Mouse (Mus musculus) cortical plate, adult 2 months (tissue): Measurements from ENCODE around the gene Mrps9. TPM values are rescaled to one million over a fixed set of nuclear protein-coding genes. Genes with fewer than 3 reads are reported as not detected.
A peak's percentile ranks its signal among the peaks of the same experiment; 100 is the strongest.

ENCODE experiments used
- H3K27ac ChIP-seq: fragments of 200-500 bp; 2 replicates; pipeline ENCODE4 v1.5.1; 2012; ENCODE audit warnings: low read length, control low read depth, inconsistent platforms; ENCODE audit not compliant: insufficient read depth
- H3K4me1 ChIP-seq: fragments of 200-500 bp; 2 replicates; pipeline ENCODE4 v1.6.1; 2011; ENCODE audit warnings: low read length; ENCODE audit not compliant: control insufficient read depth, insufficient read depth
- H3K4me3 ChIP-seq: fragments of 200-500 bp; 2 replicates; pipeline ENCODE4 v1.5.1; 2011; ENCODE audit warnings: mild to moderate bottlenecking, low read length, control low read depth; ENCODE audit not compliant: insufficient read depth
- CTCF ChIP-seq: fragments of 200-500 bp; IDR thresholded peaks from 2 replicates; pipeline ENCODE4 v1.5.1; 2011; ENCODE audit warnings: mild to moderate bottlenecking, control low read depth, low read length; ENCODE audit not compliant: insufficient read depth; ENCODE audit errors: extremely low read depth
- POLR2A ChIP-seq: fragments of 200-500 bp; IDR thresholded peaks from 2 replicates; pipeline ENCODE4 v1.6.1; 2011; ENCODE audit warnings: mild to moderate bottlenecking, low read length, control low read depth; ENCODE audit not compliant: insufficient read depth; ENCODE audit errors: extremely low read depth
- polyA plus RNA-seq: library from polyadenylated mRNA; depleted of rRNA; stranded (reverse); fragments of >200 nt; gene quantifications from 2 replicates; pipeline ENCODE4 v1.2.3, GENCODE M21; 2012; rRNA removed

Gene Mrps9
- 53.3 and 60.8 TPM in 2 replicates for polyA plus RNA-seq

- peak within 1 kb of the TSS; percentile 74 for H3K4me3 ChIP-seq
- TF ChIP-seq POLR2A, result peak; percentile 70; the same call in 1 of the 2 replicates
- TF ChIP-seq CTCF, result no peak
- H3K4me1 ChIP-seq, result no peaks in the 10 kb centered on the region
- H3K27ac ChIP-seq, result peak within 1 kb of the TSS; percentile 25; the same call in 1 of the 2 replicates
Measured at GRCm38 (mm10) chr1:42850663-42851397, at the start of gene Mrps9. Gene Mrps9 (plus strand): TSS chr1:42851233.

- TF ChIP-seq POLR2A (no peak), CTCF (no peak)
- H3K4me3 ChIP-seq, result no peak overlapping the region
- H3K4me1 ChIP-seq, result no peaks in the 10 kb centered on the region
- H3K27ac ChIP-seq, result no peak overlapping the region
Measured at GRCm38 (mm10) chr1:42813301-42813845, 37.7 kb upstream of the Mrps9 start.

- TF ChIP-seq POLR2A, result no peak
- TF ChIP-seq CTCF, result no peak
- H3K4me3 ChIP-seq, result no peak overlapping the region
- no peaks in the 10 kb centered on the region for H3K4me1 ChIP-seq
- H3K27ac ChIP-seq, result no peak overlapping the region
Measured at GRCm38 (mm10) chr1:42814798-42815619, 36.0 kb upstream of the Mrps9 start.

- Histone ChIP-seq H3K27ac (peak overlapping the region; percentile 25; the same call in 1 of the 2 replicates), H3K4me3 (peak overlapping the region; percentile 74), H3K4me1 (no peaks in the 10 kb centered on the region)
- no peak for TF ChIP-seq CTCF
- no peak for TF ChIP-seq POLR2A
Measured at GRCm38 (mm10) chr1:42851398-42851767, 350 bp downstream of the Mrps9 start.

GRCm38 (mm10) chr1:42851810-42852209 lies 777 bp downstream of the Mrps9 start:
- no peaks in the 10 kb centered on the region for H3K4me1 ChIP-seq
- TF ChIP-seq POLR2A, result no peak
- TF ChIP-seq CTCF, result no peak
- H3K27ac ChIP-seq, result no peak overlapping the region
- H3K4me3 ChIP-seq, result peak overlapping the region; percentile 74

GRCm38 (mm10) chr1:42864719-42865250 lies 13.8 kb downstream of the Mrps9 start:
- Histone ChIP-seq H3K4me1 (no peaks in the 10 kb centered on the region), H3K4me3 (no peak overlapping the region), H3K27ac (no peak overlapping the region)
- TF ChIP-seq POLR2A (no peak), CTCF (no peak)

GRCm38 (mm10) chr1:42865336-42865939 lies 14.4 kb downstream of the Mrps9 start:
- no peak for TF ChIP-seq CTCF
- no peak for TF ChIP-seq POLR2A
- H3K27ac ChIP-seq, result no peak overlapping the region
- no peaks in the 10 kb centered on the region; the same call in 1 of the 2 replicates for H3K4me1 ChIP-seq
- H3K4me3 ChIP-seq, result no peak overlapping the region

GRCm38 (mm10) chr1:42865986-42866385 lies 15.0 kb downstream of the Mrps9 start:
- TF ChIP-seq POLR2A, result no peak
- no peak for TF ChIP-seq CTCF
- H3K4me1 ChIP-seq, result no peaks in the 10 kb centered on the region; the same call in 1 of the 2 replicates
- no peak overlapping the region for H3K4me3 ChIP-seq
- no peak overlapping the region for H3K27ac ChIP-seq

GRCm38 (mm10) chr1:42867188-42867587 lies 16.2 kb downstream of the Mrps9 start:
- H3K27ac ChIP-seq, result no peak overlapping the region
- TF ChIP-seq CTCF, result no peak
- no peak for TF ChIP-seq POLR2A

More at GRCm38 (mm10) chr1:42867188-42867587, 16.2 kb downstream of the Mrps9 start:
- Histone ChIP-seq H3K4me1 (no peaks in the 10 kb centered on the region; the same call in 1 of the 2 replicates), H3K4me3 (no peak overlapping the region)
